Mouse (Mus musculus) embryo, embryonic 9.5 days (tissue): ENCODE measurements around the gene Strbp.
A peak's percentile ranks its signal among the peaks of the same experiment; 100 is the strongest.

ENCODE experiments used
- DNase-seq: peaks from one replicate; pipeline ENCODE4 v3.0.0-alpha.2; 2017; ENCODE audit errors: extremely low spot score

The Strbp gene

GRCm38 (mm10) chr2:37702301-37703172 is 1.1 kb downstream of the Strbp start:
- peak; percentile 72 for DNase-seq

- DNase-seq, result no peak
Observed at GRCm38 (mm10) chr2:37689064-37689615, 14.5 kb downstream of the Strbp start.

GRCm38 (mm10) chr2:37687031-37687430 is 16.6 kb downstream of the Strbp start:
- no peak for DNase-seq

DNA sequence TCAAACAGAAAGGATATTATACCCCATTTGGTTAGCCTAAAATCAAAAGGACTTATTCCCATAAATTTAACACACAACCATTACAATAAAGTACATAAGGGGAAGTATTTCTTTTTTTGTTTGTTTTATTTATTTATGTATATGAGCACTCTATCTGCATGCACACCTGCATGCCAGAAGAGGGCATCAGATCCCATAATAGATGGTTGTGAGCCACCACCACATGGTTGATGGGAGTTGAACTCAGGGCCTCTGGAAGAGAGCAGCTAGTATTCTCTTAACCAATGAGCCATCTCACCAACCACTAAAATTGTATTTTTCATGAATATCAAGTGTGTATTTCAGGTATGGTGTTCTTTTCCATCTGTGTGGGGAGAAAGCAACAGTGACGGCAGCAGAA is 18.8 kb downstream of the Strbp start:
- no peak for DNase-seq

DNA sequence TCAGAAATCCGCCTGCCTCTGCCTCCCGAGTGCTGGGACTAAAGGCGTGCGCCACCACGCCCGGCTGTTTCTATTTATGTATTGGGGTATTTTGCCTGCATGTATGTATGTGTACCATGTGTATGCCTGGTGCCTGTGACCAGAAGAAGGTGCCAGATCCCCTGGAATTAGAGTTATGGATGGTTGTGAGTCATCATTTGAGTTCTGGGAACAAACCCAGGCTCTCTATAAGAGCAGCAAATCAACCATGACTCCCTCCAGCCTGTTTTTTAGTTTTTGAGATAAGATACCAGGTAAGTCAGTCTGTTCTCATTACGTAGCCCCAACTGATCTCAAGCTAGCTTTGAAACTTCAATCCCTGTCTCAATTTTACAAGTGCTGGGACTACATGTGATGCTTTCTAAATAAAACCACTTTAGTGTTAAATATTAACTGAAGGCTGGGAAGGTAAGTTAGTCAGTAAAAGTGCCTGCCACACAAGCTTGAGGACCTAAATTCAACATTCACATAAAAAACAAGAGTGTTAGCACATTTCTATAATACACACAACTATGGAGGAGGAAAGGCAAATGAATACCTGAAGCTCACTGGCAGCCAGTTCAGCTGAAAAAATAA is 21.4 kb downstream of the Strbp start:
- DNase-seq, result no peak

DNA sequence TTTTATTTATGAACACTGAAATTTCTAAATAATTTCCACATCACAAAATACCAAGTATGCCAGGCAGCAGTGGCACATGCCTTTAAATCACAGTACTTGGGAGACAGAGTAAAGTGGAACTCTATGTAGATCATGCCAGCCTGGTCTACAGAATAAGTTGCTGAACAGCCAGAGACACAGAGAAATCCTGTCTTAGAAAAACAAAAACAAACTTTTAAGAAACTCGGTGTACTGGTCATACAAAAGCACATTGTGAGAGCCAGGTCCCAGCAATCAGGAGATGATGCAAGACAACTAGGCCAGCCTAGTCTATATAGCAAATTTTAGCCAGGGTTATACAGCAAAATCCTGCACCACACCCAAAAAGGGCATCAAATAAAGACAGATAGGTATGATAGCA is 52.6 kb downstream of the Strbp start:
- no peak for DNase-seq

GRCm38 (mm10) chr2:37649590-37649989 is 54.1 kb downstream of the Strbp start:
- no peak for DNase-seq

DNA sequence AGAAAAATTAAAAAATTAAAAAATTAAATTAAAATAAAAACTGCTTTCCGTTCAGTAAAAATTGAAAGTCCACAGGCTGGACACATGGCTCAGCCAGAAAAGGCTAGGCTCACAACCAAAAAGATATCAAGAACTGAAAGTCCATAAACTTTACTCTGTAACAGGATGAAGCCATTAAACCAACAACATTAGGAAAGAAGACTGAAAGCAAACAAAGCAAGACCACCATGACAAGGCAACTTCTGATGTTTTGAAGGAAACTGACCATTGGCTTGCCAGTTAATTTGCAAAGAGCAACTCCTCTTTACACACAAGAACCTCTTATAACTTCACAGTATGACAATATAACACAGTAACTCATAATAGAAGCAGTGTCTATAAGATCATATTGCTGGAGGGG is 54.7 kb downstream of the Strbp start:
- DNase-seq, result no peak

GRCm38 (mm10) chr2:37623343-37623742 is 80.3 kb downstream of the Strbp start:
- no peak for DNase-seq

DNA sequence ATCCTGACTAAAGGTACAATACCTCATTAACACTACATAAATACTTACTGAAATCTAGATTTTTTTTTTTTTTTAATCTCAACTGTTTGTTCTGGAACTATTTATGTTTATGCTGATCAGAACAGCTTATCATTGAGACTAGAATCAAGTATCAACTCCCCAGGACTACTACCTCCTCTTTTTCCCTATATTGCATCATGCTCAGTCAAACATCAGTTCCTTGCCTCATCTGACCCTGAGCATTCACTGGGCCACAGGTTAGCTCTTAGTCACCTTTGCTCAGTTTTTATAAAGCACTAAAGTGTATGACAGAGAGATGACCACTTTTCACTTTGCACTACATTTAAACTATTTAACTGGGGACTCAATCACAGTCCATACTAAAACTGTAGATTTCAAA is 115.7 kb downstream of the Strbp start:
- no peak for DNase-seq

DNA sequence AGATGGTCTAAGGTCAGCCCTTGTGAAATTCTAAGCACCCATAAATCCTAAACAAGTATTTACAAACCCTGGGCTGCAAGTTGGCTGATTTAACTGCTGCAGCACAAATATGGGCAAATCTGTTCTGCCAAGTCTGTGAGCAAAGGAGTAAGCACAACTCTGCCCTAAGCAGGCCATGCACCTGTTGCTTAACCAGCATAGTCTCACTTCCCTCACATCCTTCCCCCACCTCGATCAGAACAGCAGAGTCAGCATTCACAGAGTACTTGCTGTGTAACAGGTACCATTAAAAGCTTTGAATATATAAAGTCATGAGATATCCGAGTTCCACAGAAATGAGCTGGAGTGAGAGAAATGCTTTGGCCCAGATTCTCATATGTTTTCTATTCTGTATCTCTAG is 125.5 kb downstream of the Strbp start:
- no peak for DNase-seq

DNA sequence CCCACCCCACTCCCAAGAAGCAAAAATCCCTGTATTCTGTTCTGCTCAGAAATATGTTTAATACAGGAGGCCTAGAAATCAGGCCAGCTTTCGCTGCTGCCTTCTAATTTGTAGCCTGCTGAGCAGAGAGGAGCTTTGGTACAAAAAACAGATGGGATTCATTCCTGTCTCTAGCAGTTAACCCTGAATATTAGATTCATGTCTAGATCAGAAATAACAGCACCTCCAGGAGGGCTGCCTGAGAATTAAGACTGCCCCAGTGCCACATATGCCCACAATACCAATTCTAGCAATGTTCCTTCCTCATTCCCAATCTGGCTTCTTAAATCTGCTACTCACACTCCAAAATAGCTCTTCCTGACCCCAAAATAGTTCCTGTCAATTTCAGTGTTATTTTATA is 127.0 kb downstream of the Strbp start:
- DNase-seq, result no peak

GRCm38 (mm10) chr2:37572141-37572540 is 131.5 kb downstream of the Strbp start:
- DNase-seq, result no peak

- DNase-seq, result no peak
Observed at GRCm38 (mm10) chr2:37570703-37571102, 133.0 kb downstream of the Strbp start.

DNA sequence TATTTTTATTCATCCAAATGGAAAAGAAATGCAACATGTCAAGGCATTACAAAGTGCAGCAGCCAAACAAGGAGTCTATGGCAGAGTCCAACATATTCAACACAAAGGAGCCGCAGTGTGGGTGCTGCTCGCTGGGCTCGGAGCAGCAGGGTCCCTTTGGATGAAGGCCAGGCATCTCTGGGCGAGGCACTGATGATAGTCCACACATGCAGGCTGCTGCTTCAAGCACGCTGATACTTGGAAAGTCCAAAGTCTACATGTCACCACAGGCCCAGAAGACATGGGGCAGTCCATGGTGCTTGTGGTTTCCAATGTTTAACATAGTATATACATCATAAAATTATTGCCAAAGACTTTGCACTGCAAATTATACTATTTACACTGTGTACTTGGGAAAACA is 133.8 kb downstream of the Strbp start:
- no peak for DNase-seq

DNA sequence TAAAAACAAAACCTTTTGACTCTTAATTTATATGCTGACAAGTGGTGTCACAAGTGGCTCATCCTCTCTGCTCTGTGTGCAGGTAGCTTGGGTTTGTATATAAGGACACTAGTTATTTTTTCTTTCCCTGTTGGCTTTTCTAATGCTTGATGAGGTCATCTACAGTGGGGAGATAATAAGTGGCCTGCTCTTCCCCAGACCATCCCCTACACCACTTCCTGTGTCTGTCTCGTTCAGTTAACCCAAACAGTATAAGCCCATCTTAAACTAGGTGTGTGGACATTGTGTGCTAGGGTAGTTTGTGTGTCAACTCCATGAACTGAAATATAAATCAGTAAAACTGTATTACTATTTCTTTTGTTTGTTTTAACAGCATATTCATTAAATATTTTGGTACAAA is 137.6 kb downstream of the Strbp start:
- DNase-seq, result no peak

- no peak for DNase-seq
Observed at GRCm38 (mm10) chr2:37565579-37565978, 138.1 kb downstream of the Strbp start.

DNA sequence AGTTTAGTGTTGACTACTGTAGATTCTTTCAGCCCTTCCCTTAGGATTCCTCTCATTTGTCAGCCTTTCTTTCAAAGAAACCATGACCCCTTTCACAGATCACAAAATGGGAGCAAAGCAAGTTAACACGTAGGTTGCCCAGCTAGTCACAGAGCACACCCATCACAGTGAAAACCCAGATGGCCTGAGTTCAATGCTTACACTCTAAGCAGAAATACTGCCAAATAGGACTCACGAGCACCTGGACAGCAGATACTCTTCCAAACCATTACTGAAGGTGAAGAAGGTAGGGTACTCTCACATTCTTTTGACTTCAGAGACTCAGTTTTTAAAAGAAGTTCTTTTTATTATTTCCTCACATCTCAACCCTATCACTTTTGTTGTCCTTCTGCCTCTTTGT is 147.3 kb downstream of the Strbp start:
- no peak for DNase-seq

- DNase-seq, result no peak
Observed at GRCm38 (mm10) chr2:37549346-37550012, 154.2 kb downstream of the Strbp start.

DNA sequence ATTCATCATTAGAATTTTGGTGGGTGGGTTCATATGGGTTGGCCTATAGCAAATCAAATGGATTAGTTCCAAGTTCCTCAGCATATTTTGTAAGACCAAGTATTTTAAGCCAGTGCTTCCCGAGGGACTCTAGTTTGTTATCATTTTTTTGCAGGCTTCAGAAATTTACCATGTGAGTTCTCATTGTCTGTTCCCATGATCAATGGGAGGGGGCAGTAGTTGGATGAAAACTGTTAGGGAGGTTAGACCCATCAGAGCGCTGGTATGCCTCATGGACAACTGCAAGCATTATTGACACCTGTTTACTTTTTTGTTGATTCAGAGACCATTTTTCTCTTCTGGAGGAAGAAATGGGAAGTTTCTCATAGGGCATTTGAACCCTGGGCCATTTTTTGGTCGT is 172.0 kb downstream of the Strbp start:
- DNase-seq, result no peak

DNA sequence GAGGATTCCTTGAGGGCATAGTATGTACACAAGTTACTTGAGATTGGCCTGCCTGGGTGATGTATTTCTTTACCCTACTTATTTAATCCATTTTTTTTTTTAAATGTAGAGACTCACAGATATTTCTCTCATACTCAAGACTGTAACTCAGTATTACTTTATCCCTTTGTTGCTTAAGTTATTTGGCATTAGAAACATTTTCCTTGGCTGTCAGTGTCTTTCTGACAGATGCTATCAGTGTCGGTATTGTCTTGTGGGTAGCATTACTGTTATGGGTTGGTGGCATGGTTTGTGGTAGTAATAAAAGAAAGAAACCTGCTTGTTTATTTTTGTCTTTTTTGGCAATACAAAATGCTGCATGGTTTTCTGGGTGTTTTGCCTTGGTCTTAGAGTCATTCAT is 172.9 kb downstream of the Strbp start:
- no peak for DNase-seq

GRCm38 (mm10) chr2:37529397-37529796 is 174.3 kb downstream of the Strbp start:
- no peak for DNase-seq

GRCm38 (mm10) chr2:37527587-37527986 is 176.1 kb downstream of the Strbp start:
- DNase-seq, result no peak
